Mouse (Mus musculus): ENCODE measurements around the gene Zfp768. TPM values are rescaled to one million over a fixed set of nuclear protein-coding genes. Genes with fewer than 3 reads are reported as not detected.

Zfp768 gene
- polyA plus RNA-seq, 1 experiment from 2014 or later = 20.1 TPM

Other genes with a start within 250 kb of the Zfp768 start
- 0.79 and 0.98 TPM in 2 replicates for gene Qprt, start 223.4 kb downstream of the Zfp768 start, polyA plus RNA-seq (2015; fragmentation: Nextera tagmentation; extraction: Ambion mirVana)
- 0.06 and 0.09 TPM in 2 replicates for gene Spn, start 207.8 kb downstream of the Zfp768 start, polyA plus RNA-seq (2015; fragmentation: Nextera tagmentation; extraction: Ambion mirVana)
- 90.8 and 96.1 TPM in 2 replicates for gene Cd2bp2, start 149.5 kb downstream of the Zfp768 start, polyA plus RNA-seq (2015; fragmentation: Nextera tagmentation; extraction: Ambion mirVana)
- gene Tbc1d10b, start 137.1 kb downstream of the Zfp768 start, polyA plus RNA-seq (2015; fragmentation: Nextera tagmentation; extraction: Ambion mirVana) = 30.0 and 30.7 TPM in 2 replicates
- 8.5 and 9.0 TPM in 2 replicates for gene Mylpf, start 136.7 kb downstream of the Zfp768 start, polyA plus RNA-seq (2015; fragmentation: Nextera tagmentation; extraction: Ambion mirVana)
- 69.3 and 75.4 TPM in 2 replicates for gene Zfp553, start 112.5 kb downstream of the Zfp768 start, polyA plus RNA-seq (2015; fragmentation: Nextera tagmentation; extraction: Ambion mirVana)
- gene Sept1, start 112.5 kb downstream of the Zfp768 start, polyA plus RNA-seq (2015; fragmentation: Nextera tagmentation; extraction: Ambion mirVana) = 27.1 and 28.3 TPM in 2 replicates
- 50.5 and 59.7 TPM in 2 replicates for gene Zfp771, start 101.3 kb downstream of the Zfp768 start, polyA plus RNA-seq (2015; fragmentation: Nextera tagmentation; extraction: Ambion mirVana)
- gene Dctpp1, start 84.9 kb downstream of the Zfp768 start, polyA plus RNA-seq (2015; fragmentation: Nextera tagmentation; extraction: Ambion mirVana) = 142 and 143 TPM in 2 replicates
- 52.4 and 54.0 TPM in 2 replicates for gene Sephs2, start 71.5 kb downstream of the Zfp768 start, polyA plus RNA-seq (2015; fragmentation: Nextera tagmentation; extraction: Ambion mirVana)
- gene Itgal, start 49.3 kb downstream of the Zfp768 start, polyA plus RNA-seq (2015; fragmentation: Nextera tagmentation; extraction: Ambion mirVana) = 0.30 TPM in 2 replicates
- gene Zfp747, start 30.5 kb upstream of the Zfp768 start, polyA plus RNA-seq (2015; fragmentation: Nextera tagmentation; extraction: Ambion mirVana) = 8.4 and 9.3 TPM in 2 replicates
- 5.7 and 6.2 TPM in 2 replicates for gene 9130019O22Rik, start 41.6 kb upstream of the Zfp768 start, polyA plus RNA-seq (2015; fragmentation: Nextera tagmentation; extraction: Ambion mirVana)
- 5.9 and 8.4 TPM in 2 replicates for gene E430018J23Rik, start 48.0 kb upstream of the Zfp768 start, polyA plus RNA-seq (2015; fragmentation: Nextera tagmentation; extraction: Ambion mirVana)
- 5.1 and 5.2 TPM in 2 replicates for gene Zfp764, start 61.2 kb upstream of the Zfp768 start, polyA plus RNA-seq (2015; fragmentation: Nextera tagmentation; extraction: Ambion mirVana)
- gene Zfp688, start 76.5 kb upstream of the Zfp768 start, polyA plus RNA-seq (2015; fragmentation: Nextera tagmentation; extraction: Ambion mirVana) = 34.8 and 35.6 TPM in 2 replicates
- 16.1 and 16.3 TPM in 2 replicates for gene Zfp689, start 103.6 kb upstream of the Zfp768 start, polyA plus RNA-seq (2015; fragmentation: Nextera tagmentation; extraction: Ambion mirVana)
- gene Prr14, start 114.0 kb upstream of the Zfp768 start, polyA plus RNA-seq (2015; fragmentation: Nextera tagmentation; extraction: Ambion mirVana) = 47.5 and 52.3 TPM in 2 replicates
- gene Fbrs, start 133.6 kb upstream of the Zfp768 start, polyA plus RNA-seq (2015; fragmentation: Nextera tagmentation; extraction: Ambion mirVana) = 11.7 and 14.9 TPM in 2 replicates
- gene Srcap, start 166.4 kb upstream of the Zfp768 start, polyA plus RNA-seq (2015; fragmentation: Nextera tagmentation; extraction: Ambion mirVana) = 50.3 and 68.8 TPM in 2 replicates
- 20.6 and 21.0 TPM in 2 replicates for gene Gm42715, start 174.0 kb upstream of the Zfp768 start, polyA plus RNA-seq (2015; fragmentation: Nextera tagmentation; extraction: Ambion mirVana)
- 6.3 and 8.3 TPM in 2 replicates for gene Tmem265, start 215.8 kb upstream of the Zfp768 start, polyA plus RNA-seq (2015; fragmentation: Nextera tagmentation; extraction: Ambion mirVana)
- gene Phkg2, start 227.8 kb upstream of the Zfp768 start, polyA plus RNA-seq (2015; fragmentation: Nextera tagmentation; extraction: Ambion mirVana) = 59.4 and 63.2 TPM in 2 replicates
- gene Ccdc189, start 243.0 kb upstream of the Zfp768 start, polyA plus RNA-seq (2015; fragmentation: Nextera tagmentation; extraction: Ambion mirVana) = 13.0 and 14.5 TPM in 2 replicates
- 53.3 and 54.4 TPM in 2 replicates for gene Rnf40, start 243.2 kb upstream of the Zfp768 start, polyA plus RNA-seq (2015; fragmentation: Nextera tagmentation; extraction: Ambion mirVana)

All from midbrain, embryonic 13.5 days (tissue).